Mouse (Mus musculus) G1E (cell line): Measurements from ENCODE around the gene Atrip.

Experiments
- CTCF ChIP-seq: IDR thresholded peaks from 2 replicates; pipeline ENCODE4 v1.5.1; 2012; ENCODE audit warnings: low read depth, low read length, inconsistent platforms, mixed read lengths
- TAL1 ChIP-seq: conservative IDR thresholded peaks from 2 replicates; pipeline ENCODE4 v1.6.1; 2012; ENCODE audit warnings: low read depth, low read length, inconsistent platforms, mixed read lengths

GRCm38 (mm10) chr9:109049316-109049715, 24.6 kb downstream of the Atrip start:
- TF ChIP-seq CTCF, result no peak
- no peak for TF ChIP-seq TAL1
